Mouse (Mus musculus) frontal cortex, adult (tissue): ENCODE measurements around the gene Erich3.
"Not testable (repeated sequence)": the region's sequence is repeated elsewhere in the genome, so short reads cannot be mapped to it uniquely, and the experiment has no call there.

Experiments used
- ATAC-seq: cut with Nextera tagmentation; 2 replicates; pipeline ENCODE4 v1.9.2; 2017; ENCODE audit warnings: mild to moderate bottlenecking, moderate library complexity, mixed read lengths; ENCODE audit not compliant: low TSS enrichment

Erich3 gene

DNA sequence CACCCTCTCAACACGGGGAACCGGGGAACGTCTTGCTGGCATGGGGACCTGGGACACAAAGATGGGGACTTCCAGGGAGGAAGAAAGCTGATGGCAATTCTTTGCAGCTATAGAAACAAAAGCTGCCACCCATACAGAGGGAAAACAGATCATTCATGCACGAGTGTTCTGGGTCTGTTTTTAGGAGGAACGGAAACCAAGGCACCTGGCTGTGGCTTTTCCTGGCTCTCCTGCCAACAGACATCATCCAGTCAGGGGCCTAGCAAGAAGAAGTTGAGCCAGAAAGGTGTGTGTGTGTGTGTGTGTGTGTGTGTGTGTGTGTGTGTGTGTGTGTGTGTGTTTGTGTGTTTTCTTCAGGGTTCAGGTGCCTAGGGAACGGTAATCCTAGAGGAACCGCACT is at the start of gene Erich3:
TSS of gene Erich3 (plus strand) at position 315 of the 400 bp plus-strand sequence.
- no peak for ATAC-seq

DNA sequence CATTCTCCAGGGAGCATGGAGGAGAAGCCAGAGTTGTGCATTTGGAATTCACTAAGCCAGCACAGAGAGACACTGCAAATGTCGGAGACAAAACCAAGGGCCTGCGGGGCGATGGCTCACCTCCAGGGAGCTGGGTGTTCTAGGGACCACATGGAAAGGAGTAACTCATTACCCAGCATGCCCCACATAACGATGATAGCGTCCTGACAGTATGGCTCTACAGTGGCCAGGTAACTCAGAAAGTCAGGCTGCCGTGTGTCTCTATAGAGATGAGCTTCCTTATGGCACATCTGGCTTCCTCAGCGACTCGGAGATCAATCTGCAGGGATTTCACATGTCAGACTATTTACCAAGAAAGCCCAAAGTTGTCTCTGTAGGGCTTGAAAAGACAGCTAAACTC is 48.9 kb upstream of the Erich3 start:
- ATAC-seq, result no peak

DNA sequence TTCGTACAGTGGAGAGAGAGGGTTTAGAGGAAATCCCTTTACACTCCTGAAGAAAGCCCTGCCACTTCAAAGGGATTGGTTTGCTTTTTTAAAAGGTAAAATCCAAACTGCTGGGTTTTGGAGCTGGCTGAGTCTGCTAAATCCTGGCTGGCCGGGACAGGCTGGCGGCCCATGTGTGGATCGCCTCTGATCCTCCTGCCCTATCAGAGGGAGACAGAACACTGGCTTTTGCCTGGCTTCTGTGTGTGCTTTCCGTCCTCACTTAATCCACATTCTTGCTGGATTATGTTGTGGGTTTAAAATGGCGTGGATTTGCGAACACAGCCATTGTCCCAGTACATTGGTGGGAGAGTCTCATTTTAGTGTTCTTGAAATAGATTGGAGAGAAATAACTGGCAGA is 48.4 kb upstream of the Erich3 start:
- no peak for ATAC-seq

DNA sequence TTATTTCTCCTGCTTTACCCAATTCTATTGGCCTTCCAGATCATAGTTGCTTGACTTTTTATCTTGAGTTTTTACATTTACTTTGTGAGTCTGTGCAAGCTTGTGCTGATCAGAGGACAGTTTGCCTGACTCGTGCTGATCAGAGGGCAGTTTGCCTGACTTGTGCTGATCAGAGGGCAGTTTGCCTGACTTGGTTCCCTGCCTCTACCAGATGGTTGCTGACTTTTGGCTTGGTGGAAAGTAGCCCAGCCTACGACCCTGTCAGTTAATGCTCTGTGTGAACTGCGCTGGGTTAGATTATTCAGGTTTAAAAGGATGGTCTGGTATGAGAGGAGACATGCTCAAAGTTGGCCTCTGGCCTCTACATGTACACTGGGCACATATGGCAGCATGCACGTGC is 47.6 kb upstream of the Erich3 start:
- no peak for ATAC-seq

DNA sequence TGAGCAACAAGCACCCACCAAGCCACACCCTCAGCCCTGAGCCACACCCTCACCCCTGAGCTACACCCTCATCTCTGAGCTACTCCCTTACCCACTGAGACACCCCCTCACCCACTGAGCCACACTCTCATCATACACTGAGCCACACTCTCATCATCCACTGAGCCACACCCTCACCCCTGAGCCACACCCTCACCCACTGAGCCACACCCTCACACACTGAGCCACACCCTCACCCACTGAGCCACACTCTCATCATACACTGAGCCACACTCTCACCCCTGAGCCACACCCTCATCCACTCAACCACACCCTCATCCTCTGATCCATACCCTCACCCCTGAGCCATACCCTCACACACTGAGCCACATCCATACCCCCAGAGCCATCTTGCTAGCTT is 35.4 kb upstream of the Erich3 start:
- no peak for ATAC-seq

DNA sequence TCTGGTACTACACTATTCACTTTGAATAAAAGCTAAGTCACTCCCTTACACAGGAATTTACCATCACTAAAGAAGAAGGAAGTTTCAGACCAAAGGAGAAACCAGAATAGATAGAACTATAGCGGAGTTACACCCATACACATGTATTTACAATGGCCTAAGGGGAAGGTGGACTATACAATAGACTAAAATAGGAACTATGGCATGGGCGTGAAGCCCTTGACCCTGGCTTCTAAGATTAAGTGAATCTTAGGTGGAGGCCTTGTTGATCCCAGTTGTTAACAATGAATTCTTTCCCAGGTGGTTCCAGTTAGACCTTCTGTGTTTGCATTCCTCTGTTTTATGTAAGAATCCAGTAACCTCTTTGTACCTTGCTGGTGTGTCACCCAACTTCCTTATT is 32.4 kb upstream of the Erich3 start:
- not testable (repeated sequence) for ATAC-seq

DNA sequence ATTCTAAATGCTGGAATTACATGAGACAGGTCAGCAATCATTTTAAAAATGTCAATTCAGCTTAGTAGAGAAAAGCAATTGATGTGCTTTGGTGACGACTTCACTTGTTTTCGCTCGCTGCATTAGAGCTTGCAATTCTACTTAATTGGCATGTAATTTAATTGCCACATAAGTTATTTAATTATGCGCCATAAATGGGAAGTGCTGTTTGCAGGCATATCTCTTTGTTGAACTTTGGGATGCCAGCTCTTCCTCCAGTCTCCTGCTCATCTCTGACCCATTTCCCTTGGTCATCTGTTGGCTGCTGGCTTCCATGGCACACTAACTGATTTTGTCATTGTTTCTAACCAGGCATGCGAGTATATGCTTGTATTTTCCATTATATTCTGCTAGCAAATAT is 30.6 kb upstream of the Erich3 start:
- no peak for ATAC-seq

DNA sequence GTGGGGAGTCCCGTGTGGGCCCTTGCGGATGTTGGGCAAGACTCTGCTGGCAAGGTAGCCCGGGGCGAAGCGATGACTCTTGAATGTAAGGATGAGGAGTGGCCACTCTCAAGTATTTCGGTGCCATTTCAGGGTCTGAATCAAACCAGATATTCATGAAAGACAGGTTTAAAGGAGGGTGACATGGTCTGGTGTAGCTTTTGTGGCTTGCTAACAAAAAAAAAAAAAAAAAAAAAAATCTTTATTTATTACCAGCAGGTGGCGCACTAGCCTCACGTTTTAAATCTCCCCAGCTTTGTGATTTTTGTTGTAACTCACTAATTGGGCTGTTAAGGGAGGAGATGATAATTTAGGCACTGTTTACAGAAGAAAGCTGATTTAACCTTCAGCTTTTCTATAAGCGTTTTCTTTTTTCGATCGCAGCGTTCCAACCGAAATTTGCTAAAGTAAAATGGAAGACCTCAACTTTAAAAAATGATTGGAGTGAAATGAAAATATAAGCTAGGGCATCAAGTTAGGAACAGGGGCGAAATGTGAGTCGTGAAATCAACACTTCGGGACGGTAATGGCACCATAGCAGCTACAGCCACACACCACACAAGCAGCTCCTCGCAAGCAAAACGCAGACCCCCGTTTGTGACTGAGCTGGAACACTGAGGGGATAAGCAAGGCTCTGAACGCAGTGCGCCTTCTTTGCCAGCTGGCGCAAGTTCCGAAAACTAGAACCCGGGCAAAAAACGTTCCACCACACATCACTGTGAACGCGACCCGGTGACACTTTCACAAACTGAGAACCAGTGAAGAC is 16.8 kb upstream of the Erich3 start:
- ATAC-seq, result peak; percentile 34; the same call in 1 of the 2 replicates

DNA sequence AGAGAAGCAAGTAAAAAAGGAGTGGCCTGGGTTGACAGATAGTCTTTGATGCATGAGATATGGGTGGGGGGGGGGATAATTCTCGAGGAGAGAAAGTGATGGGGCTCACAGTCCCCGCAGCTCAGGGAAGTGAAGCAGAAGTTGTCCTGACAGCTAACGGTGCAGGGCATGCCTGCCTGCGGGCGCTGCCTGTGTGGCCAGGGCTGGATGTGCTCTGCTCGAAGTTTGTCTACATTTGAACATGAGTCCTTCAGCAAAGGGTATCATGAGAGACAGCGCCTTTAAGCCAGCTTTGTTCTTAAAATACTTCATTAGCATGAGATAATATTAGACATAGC is 16.2 kb upstream of the Erich3 start:
- ATAC-seq, result 0 out of 2 replicates have a peak, but pooled peaks have one; percentile 7

DNA sequence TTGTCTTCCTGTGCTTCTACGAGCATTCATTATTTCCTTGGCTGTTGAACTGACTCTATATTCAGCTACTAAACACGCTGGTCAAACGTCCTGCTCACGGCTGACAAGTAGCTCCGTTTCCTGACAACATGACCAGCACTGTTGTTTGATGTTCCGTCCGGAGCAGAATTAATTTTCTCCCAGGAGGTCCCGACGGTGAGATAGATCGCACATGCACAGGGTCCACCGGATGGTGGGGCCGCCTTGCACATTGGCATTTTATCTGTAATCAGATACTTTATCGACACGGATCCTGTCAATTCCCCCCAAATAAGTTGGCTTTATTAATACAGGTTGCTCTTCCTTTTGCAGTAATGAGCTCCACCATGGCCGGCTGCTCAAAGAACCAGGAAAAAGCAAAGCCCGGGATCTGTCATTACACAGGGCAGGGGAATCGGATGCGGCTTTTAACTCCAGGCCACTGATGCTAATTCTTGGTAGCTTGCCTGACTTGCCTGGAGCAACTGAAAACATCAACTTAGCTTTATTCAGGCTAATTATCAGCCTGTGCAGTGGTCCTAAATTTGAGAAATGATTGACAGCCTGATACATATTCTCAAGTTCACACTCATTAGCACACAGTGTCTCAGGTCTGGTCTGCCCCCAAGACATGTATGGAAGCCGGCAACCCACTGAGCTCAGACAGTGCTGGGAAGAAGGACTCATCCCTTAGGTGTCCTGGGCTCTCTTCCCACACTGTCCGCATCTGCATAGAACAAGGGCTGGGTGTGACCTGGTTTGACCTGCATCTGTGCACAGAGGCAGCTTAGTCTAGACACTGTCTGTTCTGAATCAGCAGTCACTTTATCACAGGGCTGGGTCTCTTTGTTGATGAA is 14.0 kb upstream of the Erich3 start:
- ATAC-seq, result no peak

DNA sequence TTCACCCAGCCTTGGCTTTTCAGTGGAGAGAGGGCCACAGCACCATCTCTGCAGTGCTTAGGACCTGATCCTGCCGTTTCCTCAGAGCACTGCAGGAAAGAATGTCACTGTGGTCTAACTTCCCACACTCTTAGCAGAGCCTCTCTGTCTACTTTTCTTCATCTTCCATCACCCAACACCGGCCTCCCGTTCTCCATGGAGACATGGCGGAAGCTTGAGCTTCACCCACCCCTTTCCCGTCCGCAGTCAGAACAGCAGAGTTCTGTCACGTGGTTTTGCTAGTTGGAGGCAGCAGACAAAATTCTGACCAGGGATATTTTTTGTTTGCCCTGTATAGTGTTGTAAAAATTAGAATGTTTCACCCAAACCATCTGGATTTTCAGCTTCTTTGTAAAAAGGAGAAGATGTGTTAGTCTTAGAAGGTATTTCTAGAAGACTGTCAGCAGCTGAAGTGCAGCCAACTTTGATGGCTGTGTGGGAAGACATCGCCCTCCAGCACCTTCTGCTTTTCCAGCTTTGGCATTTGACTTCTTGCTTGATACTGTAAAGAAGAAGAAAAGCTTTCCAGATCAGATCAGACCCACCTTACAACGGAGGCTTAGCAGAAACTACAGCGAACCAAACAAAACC is 12.4 kb upstream of the Erich3 start:
- peak; percentile 72 for ATAC-seq

DNA sequence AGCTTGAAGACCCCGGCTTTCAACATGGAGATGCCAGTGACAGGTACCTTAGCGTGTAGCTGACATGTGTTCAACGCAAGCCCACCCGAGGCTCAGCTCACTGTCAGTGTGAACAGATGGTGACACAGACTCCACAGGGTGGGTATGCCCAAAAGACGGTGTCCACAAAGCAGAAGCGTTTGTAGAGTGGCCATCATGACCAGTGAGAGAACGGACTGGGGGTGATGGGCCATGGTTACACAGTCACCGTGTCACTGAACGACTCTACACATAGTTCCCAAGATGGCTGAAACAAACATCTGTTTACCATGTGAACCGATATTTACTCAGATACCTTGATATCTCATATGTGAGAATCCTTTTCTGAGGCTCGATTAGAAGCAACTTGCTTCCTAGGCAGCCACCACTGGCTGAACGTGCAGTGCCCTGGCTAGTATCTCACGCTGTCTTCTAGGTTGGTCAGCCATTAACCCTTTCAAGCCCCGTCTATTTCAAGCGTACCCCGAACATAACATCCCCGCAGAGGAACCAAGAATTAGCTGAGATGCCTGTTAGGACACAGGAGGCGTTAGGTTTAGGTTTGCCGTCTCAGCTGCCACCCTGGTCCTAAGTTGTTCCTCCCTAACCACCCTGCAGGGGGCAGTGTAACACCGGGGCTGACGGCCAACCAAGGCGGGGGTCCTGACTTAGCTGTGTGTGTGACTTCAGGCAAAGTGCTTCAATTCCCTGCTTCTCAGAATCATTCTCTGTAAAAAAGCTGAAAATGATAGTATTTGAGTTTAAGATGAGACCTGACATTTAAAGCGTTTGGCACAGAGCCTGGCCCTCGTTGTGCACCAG is 10.9 kb upstream of the Erich3 start:
- ATAC-seq, result peak; percentile 56; the same call in 1 of the 2 replicates

DNA sequence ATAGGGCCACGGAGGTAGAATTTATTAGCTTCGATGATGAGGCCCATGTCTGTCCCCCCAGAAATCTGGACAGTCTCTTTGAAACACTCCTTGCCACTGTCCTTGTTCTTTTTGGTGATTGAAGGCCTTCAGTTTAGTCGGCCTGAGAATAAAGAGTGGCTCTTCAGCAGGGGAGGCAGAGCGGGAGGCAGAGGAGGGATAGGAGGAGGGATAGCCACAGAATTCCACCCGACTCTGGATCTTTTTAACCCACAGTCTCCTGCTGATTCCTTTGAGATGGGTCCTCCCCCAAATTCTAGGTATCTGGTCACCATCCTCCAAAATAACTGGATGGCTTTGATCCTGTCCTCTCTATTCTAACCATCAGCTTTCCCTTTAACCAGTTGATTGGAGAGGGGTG is 10.2 kb upstream of the Erich3 start:
- ATAC-seq, result no peak

DNA sequence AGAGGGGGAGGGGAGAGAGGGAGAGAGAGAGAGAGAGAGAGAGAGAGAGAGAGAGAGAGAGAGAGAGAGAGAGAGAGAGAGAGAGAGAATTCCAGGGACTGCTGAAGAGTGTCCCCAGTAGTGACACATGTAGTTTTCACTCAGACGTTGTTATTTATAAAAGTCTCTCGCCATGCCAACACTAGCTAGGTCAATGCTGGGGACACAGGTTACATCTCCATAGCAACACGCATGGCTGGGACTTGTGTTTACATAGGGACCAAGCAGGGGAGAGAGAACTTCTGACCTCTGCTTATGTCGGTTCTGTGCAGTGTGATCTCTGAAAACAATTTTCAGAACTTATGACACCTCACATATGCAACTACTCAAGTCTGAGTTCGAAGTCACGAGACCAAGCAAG is 9.4 kb upstream of the Erich3 start:
- no peak for ATAC-seq

DNA sequence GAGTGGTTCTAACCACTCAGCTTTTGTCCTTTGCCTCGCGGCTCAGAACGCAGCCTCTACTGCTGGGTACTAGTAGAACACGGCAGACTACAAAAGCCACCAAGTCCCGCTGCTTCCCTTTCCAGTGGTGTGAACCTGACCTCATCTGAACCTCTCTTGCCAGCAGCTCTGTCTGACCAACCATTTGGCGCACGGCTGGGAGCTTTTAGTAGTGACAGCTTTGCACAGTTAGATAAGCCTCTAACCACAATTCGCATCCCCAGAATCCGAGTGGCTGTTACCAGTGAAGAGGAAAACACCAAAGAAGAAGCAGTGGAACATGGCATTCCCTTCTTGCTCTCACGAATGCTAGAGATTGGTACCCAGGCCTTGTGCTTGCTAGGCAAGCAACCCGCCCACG is 8.8 kb upstream of the Erich3 start:
- ATAC-seq, result no peak

DNA sequence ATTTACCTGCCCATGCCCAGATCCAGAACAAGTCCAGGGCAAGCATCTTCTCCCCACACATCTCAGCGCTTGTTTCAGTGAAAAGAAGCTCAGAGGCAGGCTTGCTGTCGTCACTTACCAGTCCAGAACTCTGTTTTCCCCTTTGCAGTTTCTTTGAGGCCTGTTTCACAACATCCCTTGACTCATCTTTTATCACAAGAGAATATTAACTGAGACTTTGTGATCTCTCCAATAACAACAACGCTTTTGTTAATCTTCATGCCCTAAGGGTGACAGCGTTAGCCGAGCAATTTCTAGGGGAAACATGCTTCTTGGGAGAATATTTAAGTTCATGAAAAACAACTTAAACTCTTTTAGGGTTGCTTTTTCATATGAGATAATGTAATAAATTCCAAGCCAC is 7.9 kb upstream of the Erich3 start:
- ATAC-seq, result no peak

DNA sequence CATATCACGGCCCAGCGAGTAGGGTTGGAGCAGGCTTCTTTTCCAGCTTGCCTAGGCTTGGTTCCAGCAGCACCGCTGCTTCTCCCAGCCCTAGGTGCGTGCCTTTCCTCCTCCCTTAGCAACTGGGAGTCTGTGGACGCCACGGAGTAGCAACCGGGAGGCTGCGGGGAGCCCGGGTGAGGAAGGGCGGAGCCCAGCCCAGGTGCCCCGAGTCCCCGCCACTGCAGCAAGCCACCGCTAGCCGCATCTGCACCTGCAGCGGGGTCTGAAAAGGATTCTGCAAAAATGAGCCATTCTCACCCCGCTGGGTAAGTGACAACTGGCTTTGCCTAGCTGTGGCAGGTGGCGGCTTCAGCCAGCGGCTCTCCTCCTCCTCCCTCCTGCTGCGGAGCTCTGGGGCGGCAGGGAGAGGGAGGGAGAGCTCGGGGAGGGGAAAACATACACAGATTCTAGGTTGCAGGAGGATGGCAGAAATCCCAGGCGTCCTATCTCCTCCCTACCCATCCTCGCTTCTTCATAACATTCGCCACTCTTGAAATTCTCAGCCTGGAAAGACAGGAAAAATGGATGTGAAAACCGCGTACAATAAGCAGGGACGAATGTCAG is 420 bp downstream of the Erich3 start:
- peak; percentile 88 for ATAC-seq

DNA sequence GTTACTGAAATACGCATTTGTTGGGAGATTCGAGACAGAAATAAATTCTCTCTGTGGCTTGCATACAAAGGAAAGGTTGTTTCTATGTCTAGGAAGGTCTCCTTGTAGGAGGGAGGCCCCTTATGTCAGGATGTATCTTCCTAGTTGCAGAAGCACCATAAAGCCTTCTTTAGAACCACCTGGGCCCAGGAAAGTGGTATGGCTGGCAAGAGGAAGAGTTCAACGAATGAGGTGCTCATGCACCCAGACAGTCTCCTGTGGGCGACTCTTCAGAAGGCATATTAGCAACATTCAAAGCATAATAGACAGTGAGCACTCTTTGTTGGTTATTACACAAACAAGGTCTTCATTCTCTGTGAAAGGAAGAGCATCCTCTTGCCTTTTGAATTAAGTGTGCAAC is 977 bp downstream of the Erich3 start:
- ATAC-seq, result peak; percentile 13

DNA sequence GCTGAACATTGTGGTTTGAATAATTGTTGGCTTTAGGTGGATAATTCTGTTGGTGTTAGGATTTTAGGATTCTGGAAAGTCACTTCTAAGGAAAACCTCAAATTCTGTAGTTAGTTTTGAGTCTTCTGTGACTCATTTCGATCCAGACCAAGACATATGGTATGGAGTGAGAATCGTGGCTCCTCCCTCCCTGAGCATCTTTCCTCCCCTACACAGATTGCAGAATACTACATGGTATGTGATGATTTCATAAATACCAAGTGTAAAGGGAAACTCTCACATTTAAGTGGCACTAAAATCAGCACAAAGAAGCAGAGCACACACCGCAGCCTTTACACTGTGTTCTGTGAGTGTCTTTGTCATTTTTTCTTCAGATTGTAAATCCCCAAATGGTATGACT is 4.8 kb downstream of the Erich3 start:
- ATAC-seq, result peak; percentile 78

DNA sequence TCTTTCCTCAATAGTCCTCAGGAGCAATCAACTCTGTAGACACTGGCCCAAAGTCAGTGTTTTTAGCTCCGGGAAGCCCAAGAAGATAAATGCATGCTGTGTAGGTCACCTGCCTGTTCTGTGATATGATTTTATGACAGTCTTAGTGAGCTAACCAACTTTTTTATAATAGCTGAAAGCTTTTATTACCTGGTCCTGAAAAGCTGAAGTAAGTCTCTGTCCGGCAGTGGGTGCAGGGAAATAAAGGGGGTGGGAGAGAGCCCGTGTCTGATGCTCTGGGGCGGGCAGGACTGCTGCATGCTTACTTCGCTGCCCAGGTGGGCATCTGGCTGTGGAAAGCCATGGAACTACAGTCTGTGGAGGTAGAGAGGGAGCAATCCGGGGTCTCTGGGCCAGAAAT is 6.9 kb downstream of the Erich3 start:
- no peak for ATAC-seq

DNA sequence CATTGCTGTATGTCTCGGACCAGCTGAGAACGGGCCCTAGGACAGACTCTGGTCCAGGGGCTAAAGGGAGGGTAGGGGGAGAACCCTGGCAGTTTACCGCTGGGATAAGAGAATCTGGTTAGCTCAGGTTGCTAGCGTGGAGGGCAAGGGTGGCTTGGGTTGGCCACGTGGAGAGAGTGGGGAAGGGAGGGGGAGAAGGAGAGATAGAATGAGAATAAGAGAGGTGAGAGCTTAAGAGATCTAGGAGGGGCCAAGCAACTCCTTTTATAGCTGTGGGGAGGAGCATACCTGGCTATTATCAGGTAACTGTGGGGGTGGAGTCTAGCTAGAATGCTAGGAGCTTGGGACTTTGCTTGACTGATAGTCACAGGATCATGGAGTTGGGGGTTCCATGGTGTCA is 7.4 kb downstream of the Erich3 start:
- no peak for ATAC-seq
